Mouse (Mus musculus): Measurements from ENCODE around the gene Cpox.
A peak's percentile ranks its signal among the peaks of the same experiment; 100 is the strongest.

Cpox gene

DNA sequence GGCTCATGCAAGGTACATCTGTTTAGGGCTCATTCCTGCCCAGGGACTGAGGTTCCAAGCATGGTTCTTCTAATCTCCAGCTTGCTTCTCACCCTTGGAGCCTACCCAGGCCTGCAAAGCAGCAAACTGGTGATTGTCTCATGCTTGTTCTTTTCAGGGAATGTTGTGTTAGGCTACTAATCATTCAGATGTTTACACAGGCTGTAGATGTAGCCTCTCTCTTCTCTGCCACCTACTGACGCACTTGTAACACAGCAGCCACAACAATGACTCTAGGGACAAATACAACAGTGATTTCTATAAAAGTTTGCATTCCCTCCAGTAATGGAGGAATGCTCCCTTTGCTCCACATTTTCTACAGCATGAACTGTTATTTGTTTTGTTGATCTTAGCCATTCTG, 81.2 kb downstream of the Cpox start:
- DNase-seq (ENCODE audit: low read depth, low spot score) = peak; percentile 31

- DNase-seq (ENCODE audit: low read depth, low spot score) = no peak
Observed at GRCm38 (mm10) chr16:58756191-58756590, 86.1 kb downstream of the Cpox start.

DNA sequence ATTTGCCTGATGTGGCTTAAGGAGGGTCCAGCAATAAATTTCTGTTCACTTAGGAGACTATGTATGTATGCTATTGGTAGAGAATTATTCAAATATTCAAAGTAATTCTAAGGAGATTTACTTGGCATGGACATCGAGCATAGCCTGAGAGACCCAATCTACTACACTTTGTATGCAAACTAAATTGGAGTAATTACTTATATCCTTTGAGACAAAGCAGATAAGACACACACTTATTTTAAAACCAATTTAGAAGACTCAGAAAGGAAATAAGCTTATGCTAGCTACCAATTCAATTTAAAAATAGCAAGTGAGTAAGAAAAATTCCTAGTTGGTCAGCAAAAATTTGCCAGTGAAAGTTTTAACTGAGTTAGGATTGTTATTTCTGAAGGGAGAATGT, 93.0 kb downstream of the Cpox start, which contains the start of gene Olfr172:
Olfr172 (minus strand) TSS at position 101 of the 400 bp plus-strand sequence.
- DNase-seq (ENCODE audit: low read depth, low spot score) = no peak

All from brain, adult 2 months (tissue).